Mouse (Mus musculus): ENCODE measurements around the gene Ap5z1.

Gene Ap5z1

GRCm38 (mm10) chr5:142440451-142441147, 23.1 kb upstream of the Ap5z1 start:
- peak; percentile 99 for DNase-seq (ENCODE audit: low read depth)

DNA sequence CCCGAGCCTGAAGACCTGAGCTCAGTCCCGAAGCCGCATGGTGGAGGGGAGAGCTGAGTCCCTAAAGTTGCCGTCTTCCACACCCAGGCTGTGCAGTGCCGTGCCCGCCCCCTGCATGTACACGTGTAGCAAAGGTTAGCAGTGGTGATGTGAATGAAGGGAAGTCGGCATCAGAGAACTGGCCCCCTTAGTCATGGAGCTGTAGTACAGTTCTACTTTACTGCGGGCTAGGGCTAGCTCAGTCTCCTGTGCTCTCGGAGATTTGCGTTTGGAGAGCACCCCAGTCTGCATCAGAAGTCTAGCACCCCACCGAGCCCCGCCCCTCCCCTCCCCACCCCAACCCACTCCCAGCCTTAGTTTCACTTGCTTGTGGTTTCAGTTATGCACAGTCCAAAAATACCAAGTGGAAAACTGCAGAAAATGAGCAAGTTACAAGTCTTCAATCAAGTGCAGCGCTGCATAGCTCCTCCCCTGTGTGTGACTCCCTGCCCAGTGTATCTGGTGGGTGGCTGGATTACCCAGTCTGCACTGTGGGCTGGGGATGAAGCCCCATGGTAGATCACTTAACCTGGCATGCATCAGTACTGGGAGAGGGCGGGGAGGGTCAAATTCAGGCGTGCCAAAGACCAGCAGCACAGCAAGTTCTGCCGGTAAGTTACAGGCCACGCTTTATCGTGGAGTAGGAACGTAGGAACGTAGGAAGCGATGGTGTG, 22.3 kb upstream of the Ap5z1 start:
- DNase-seq (ENCODE audit: low read depth), result peak; percentile 62

DNA sequence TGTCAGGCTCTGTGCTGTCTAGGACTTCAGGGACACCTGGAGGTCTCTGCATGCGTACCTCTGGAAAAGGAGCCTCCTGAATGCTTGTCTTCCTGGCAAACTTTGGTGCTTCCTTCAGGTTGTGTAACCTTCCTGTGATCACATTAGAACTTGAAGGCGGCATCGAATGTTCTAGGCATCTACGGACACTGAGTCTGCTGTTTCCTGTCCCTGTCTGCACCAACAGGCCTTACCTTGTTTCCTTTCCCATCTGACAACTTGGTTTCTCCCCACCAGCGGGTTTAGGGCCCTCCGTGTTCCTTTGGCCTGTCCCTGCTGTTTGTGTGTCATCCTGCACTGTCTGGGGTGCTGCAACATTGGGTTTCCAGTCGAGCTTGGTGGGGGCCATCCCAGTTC, 21.7 kb upstream of the Ap5z1 start:
- peak; percentile 39 for DNase-seq (ENCODE audit: low read depth)

- no peak for DNase-seq (ENCODE audit: low read depth)
These were observed 20.2 kb upstream of the Ap5z1 start for GRCm38 (mm10) chr5:142443514-142443913.

DNA sequence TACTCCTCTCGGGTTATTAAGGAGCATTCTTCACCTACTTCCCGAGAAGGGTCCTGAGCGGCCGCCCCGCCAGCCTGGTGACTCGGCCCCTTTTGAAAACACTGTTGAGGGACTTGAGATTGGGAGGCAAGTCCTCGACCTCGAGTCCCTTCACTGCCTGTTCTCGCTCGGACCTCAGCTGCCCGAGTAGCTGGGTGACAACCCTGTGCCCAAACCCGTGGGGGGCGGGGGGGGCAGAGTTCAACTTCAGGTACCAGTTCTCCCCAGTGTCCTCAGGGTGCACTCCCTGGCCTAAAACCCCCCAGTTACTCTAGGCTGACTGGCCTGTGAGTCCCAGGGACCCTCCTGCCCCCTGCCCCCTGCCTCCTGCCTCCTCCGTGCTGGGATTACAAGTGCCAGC, 19.8 kb upstream of the Ap5z1 start:
- no peak for DNase-seq (ENCODE audit: low read depth)

- DNase-seq (ENCODE audit: low read depth), result no peak
These were observed 18.8 kb upstream of the Ap5z1 start for GRCm38 (mm10) chr5:142444791-142445531.

- DNase-seq (ENCODE audit: low read depth), result peak; percentile 55
These were observed 18.0 kb upstream of the Ap5z1 start for GRCm38 (mm10) chr5:142445709-142446108.

- DNase-seq (ENCODE audit: low read depth), result peak; percentile 96
These were observed 15.7 kb upstream of the Ap5z1 start for GRCm38 (mm10) chr5:142448076-142448475.

GRCm38 (mm10) chr5:142448623-142449022, 15.1 kb upstream of the Ap5z1 start:
- DNase-seq (ENCODE audit: low read depth), result no peak

DNA sequence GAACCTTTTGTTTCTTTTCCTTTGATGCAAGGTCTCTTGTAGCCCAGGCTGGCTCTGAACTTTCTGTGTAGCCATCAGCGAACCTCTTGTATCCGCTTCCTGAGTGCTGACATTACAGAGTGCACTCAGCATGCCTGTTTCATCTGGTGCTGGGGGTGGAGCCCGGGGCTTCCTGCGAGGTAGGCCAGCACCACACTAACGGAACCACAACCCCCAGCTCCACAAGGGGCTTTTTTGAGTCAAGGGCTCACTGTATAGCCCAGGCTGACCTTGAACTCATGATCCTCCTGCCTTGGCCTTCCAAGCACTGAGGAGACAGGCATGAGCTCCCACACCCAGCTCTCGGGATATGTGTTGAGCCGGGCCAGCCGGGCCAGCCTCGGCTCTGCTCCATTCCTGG, 12.9 kb upstream of the Ap5z1 start:
- no peak for DNase-seq (ENCODE audit: low read depth)

DNA sequence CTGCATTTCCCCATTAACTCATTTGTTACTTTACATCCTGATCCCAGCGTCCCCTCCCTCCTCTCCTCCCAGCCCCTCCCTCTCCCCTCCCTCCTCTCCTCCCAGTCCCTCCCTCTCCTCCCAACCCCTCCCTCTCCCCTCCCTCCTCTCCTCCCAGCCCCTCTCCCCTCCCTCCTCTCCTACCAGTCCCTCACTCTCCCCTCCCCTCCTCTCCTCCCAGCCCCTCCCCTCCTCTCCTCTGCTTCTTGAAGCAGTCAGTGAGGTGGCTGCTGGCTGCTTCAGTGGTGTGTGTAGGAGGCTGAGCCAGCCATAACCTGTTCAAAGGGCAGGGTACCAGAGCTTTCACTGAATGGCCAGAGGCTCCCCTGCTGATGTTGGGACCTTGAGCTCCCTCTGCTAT, 12.0 kb upstream of the Ap5z1 start:
- peak; percentile 79 for DNase-seq (ENCODE audit: low read depth)

DNA sequence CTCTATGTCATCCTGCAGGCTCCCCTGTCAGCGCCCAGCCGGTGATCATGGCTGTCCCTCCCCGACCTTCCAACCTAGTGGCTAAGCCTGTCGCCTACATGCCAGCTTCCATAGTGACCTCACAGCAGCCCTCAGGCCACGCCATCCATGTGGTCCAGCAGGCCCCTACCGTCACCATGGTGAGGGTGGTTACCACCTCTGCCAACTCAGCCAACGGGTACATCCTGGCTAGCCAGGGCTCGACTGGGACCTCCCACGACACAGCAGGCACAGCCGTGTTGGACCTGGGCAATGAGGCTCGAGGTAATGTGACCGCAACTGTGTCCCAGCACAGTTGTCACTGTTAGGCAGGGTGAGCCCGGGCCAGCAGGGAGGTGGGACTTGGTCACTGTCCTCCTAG, 10.0 kb upstream of the Ap5z1 start:
- DNase-seq (ENCODE audit: low read depth), result no peak

DNA sequence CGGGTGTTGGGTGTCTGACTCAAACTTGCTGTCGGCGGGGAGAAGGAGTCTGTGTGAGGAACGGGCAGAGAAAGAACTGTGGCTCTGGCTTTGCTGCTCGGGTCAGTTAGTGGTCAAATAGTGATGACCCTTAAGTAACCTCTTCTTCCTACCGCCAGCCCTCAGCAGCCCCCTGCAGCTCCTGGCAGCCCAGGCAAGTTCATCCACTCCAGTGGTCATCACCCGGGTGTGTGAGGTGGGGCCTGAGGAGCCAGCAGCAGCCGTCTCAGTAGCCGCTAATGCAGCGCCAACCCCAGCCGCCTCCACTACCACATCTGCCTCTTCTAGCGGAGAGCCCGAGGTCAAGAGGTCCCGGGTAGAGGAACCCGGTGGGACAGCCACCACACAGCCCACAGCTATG, 7.4 kb upstream of the Ap5z1 start:
- DNase-seq (ENCODE audit: low read depth), result no peak

DNA sequence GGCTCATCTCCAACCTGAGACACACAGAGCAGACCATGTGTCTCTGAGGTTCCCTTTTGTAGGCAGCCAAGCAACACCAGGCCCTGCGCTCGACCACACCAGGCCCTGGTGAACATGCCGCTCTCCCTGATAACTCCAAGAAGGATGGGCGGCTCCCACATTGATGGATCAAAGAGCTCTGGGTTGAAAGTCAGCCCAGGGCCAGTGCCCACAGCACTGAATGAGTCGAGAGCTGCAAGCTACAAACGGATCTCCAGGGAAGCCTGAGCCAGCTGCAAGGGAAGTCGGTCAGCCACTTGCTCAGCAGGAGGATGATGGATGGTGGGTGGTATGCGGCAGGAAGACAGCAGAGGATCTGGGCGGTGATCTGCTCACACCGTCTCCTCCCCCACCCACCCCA, 6.4 kb upstream of the Ap5z1 start:
- DNase-seq (ENCODE audit: low read depth), result no peak

DNA sequence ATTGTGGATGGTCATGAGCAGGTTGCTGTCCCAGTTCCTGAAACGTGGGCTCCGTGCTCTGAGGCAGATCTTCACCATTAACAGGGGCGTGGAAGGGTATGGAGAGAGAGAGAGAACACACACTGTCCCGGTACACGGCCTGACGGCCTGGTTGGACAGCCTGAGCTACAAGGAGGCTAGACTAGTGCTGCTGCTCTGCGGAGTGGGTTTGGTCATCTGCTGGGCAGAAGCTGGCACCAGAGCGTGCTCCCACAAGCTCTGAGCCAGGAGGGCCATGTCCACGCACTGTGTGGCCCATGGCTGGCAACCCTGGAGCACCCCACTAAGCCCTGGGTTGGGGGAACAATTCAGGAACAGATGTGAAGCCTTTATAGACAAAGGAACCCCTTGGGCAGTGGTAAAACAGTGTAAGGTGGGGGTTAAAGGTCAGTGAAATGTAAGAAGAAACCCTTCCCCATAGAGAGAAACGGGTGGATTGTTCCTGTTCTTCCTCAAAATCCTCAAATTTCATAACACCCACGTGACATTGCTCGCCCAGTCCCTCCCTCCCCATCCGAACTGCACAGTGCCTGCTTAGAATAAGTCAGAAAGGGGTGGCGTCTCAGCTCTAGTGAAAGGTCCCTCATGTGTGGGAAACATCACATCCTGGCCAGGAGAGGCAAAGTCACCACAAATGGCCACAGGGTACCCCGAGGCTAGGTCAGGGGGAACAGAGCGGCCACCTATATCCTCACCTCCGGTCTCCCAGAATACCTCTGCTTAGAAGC, 4.8 kb upstream of the Ap5z1 start:
- DNase-seq (ENCODE audit: low read depth), result no peak

DNA sequence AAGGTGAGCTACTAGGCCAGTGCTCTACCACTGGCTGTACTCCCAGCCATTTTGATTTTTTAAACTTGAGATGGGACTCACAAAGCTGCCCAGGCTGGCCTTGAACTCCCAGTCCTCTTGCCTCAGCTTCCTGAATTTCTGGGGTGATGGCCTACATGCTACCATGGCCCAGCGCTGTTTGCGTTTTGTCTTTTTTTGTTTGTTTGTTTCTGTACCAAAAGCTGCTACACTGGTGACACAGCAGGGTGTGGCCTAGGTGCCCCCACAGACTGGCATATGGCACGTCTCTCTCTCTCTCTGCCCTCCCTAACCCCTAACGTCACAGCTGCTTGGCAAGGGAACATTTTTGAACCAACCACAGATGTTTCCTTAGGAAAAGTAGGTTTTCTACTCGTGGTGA, 3.9 kb upstream of the Ap5z1 start:
- DNase-seq (ENCODE audit: low read depth), result no peak

DNA sequence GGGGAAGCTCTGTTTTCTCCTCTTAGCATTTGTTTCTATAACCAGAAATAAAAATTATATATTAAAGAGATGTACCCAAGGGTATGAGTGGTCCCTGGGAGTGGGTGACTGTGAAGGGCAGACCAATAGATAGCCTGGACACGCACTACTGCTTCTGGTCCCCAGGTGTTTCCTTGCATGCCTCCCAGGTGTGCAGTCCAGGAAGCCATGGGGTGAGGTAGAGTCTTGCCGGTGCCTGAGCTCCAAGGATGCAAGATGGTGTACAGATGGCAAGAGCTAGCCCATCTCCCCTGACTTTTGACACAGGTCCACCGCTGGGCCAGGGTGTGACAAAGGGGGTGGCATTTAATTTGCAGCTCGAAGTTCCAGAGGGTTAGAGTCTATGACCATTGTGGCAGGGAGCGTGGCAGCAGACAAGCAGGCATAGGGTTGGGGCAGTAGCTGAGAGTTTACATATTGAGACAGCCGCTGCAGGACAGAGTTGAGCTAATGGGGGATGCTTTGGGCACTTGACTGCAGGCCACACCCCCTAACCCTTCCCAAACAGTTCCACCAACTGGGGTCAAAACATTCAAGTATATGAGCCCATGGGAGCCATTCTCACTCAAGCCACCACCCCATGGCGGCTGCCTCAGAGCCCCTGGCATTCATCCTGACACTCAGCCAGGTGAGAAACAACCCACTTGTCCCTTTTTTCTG, 1.7 kb upstream of the Ap5z1 start:
- DNase-seq (ENCODE audit: low read depth), result no peak

- DNase-seq (ENCODE audit: low read depth), result no peak
These were observed 1.1 kb upstream of the Ap5z1 start for GRCm38 (mm10) chr5:142462641-142462948.

DNA sequence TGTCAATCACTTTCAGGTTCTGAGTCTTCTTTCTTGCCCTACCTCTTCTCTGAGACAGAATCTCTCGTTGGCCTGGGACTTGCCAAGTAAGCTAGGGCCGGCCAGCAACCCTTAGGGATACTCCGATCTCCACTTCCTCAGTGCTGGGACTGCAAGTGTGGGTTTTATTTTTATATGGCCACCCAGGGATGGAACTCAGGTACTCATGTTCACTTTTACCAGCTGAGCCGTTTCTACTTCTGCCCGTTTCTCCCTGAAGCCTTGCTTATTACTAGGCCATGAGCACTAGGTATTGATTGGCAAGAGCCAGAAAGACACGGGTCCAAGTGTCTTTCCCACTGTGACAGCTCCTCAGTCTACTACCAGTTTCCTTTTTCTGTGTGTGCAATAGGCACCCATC, 733 bp upstream of the Ap5z1 start:
- no peak for DNase-seq (ENCODE audit: low read depth)

- DNase-seq (ENCODE audit: low read depth), result no peak
These were observed 4.6 kb downstream of the Ap5z1 start for GRCm38 (mm10) chr5:142468375-142468774.

DNA sequence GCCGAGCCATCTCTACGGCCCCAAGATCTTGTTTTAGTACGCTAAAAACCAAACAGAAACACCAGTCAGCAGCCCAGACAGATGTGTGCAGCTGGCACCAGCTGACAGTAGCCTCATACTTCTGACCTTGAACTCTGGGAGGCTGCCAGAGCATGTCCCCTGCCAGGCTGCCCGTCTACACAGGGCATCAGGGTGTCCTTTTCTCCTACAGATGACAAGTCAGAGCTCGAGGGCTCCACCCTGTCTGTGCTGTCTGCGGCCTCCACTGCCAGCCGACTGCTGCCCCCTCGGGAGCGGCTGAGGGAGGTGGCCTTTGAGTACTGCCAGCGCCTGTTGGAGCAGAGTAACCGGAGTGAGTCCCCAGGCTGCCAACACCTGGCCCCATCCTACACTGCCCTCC, 6.1 kb downstream of the Ap5z1 start:
- DNase-seq (ENCODE audit: low read depth), result no peak

- no peak for DNase-seq (ENCODE audit: low read depth)
These were observed 10.0 kb downstream of the Ap5z1 start for GRCm38 (mm10) chr5:142473696-142474095.

All from 416B (cell line).